Mouse (Mus musculus) Patski (cell line): Measurements from ENCODE around the gene Rapgefl1. TPM values are rescaled to one million over a fixed set of nuclear protein-coding genes. Genes with fewer than 3 reads are reported as not detected.

ENCODE experiments used
- ATAC-seq: fragments of 100-300 bp; one replicate; pipeline ENCODE4 v1.8.0; 2021
- CTCF ChIA-PET: fragments of 350-600 bp; sonication (Branson Sonifier 250); formaldehyde crosslinking; loops from one replicate; lab custom pipeline; 2022; ENCODE audit warnings: inconsistent platforms; lab: Charles Lee
- POLR2A ChIA-PET: fragments of 350-600 bp; sonication (Branson Sonifier 250); formaldehyde crosslinking; loops from one replicate; lab custom pipeline; 2022; ENCODE audit warnings: antibody characterized with exemption, inconsistent platforms; lab: Charles Lee
- DNase-seq: peaks from one replicate; pipeline ENCODE4 v3.0.0-alpha.2; 2011; ENCODE audit warnings: low read depth, low spot score
- H3K27me3 ChIP-seq: fragments of 371-371 bp; one replicate; pipeline ENCODE4 v1.5.1; 2021
- CTCF ChIP-seq: fragments of 100-300 bp; IDR thresholded peaks from one replicate; pipeline ENCODE4 v1.5.1; 2021
- in situ Hi-C: fragments of 300-500 bp; cut with MboI; formaldehyde crosslinking; loops from 3 replicates; pipeline ENCODE4 v1.11.1; 2018; ENCODE audit warnings: low pct_unique_long_range_greater_than_20kb, mixed read lengths
- polyA plus RNA-seq: library from polyadenylated mRNA; unstranded; gene quantifications from one replicate; pipeline ENCODE4 v1.2.3, GENCODE M21; 2021

Gene Rapgefl1
- polyA plus RNA-seq, result 2.8 TPM

DNA sequence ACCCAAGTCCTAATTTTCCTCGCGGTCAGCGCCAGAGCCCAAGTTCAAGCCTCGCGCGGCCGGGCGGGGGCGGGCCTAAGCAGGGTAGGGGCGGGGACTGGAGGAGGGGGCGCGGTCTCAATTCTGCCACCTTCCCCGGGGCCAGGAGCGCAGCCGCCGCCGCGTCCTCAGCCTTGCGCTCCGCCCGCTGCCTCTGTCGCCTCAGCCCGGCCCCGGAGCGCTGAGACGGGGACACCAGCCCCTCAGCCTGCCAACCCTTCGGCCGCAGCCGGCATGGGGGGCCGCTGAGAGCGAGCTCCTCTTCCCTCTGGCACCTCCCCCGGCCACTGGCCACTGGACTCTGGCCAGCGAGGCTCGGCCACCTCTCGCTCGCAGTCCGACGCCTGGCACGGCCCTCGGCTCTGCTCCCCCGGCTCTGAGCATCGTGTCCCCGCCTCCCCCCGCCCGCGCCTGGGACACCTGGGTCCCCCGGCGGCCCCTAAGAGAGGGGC is at the start of gene Rapgefl1:
TSS of gene Rapgefl1 (plus strand) at position 135 of the 491 bp plus-strand sequence.
- CTCF ChIA-PET, result no interaction called here
- no peak for TF ChIP-seq CTCF
- DNase-seq, result no peak
- POLR2A ChIA-PET, result interaction anchor here (0.6 to 1.1 kb wide), 5 partner anchors 10 to 48 kb away, joined by 3 to 4 read pairs (median 3); no protein-coding TSS in a partner anchor
- in situ Hi-C loops, result no loop called here
- H3K27me3 ChIP-seq, result no peaks in the 10 kb centered on the region
- peak; percentile 70 for ATAC-seq

DNA sequence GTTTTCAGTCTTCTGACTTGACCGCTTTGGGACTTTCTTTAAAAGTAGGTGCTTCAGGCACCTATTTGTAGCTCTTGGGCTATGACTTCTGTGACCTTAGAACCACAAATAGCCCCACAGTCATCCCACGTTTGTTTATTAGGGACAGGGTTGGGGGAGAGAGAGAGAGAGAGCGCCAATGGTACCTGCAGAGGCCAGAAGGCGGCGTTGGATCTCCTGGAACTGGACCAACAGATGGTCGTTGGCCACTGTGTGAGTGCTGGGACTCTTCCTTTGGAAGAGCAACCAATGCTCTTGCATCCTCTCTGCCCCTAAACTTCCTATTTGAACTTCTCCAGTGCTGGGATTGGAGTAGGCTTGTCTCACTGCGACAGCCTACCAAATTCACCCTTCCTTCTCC is 49.4 kb upstream of the Rapgefl1 start:
- ATAC-seq, result no peak
- in situ Hi-C loops, result loop anchor here (5.0 kb wide), 1 partner anchor 85 kb away; the partner anchor contains the start of gene Csf3
- DNase-seq, result no peak
- TF ChIP-seq CTCF, result no peak
- H3K27me3 ChIP-seq, result no peaks in the 10 kb centered on the region
- CTCF ChIA-PET, result interaction anchor here (0.6 to 5.3 kb wide), 30 partner anchors 10 to 121 kb away, joined by 3 to 74 read pairs (median 4); partner anchors contain the start of genes Csf3 and Nr1d1
- POLR2A ChIA-PET, result interaction anchor here (0.7 to 6.9 kb wide), 4 partner anchors 14 to 105 kb away, joined by 3 to 48 read pairs (median 7); partner anchors contain the start of genes Nr1d1 and Psmd3

GRCm38 (mm10) chr11:98787691-98788090 is 48.9 kb upstream of the Rapgefl1 start:
- ATAC-seq, result no peak
- no peaks in the 10 kb centered on the region for H3K27me3 ChIP-seq
- no peak for DNase-seq
- ChIA-PET POLR2A (interaction anchor here (0.7 to 6.9 kb wide), 5 partner anchors 14 to 82 kb away, joined by 3 to 48 read pairs (median 4); partner anchors contain the start of genes Nr1d1 and Rapgefl1), CTCF (interaction anchor here (0.8 to 5.3 kb wide), 25 partner anchors 9 to 121 kb away, joined by 3 to 74 read pairs (median 6); partner anchors contain the start of genes Csf3 and Nr1d1)
- TF ChIP-seq CTCF, result peak; percentile 67
- in situ Hi-C loops, result loop anchor here (5.0 kb wide), 1 partner anchor 85 kb away; the partner anchor contains the start of gene Csf3

- ATAC-seq, result no peak
- H3K27me3 ChIP-seq, result no peaks in the 10 kb centered on the region
- ChIA-PET POLR2A (interaction anchor here (0.8 to 6.9 kb wide), 3 partner anchors 15 to 49 kb away, joined by 3 to 48 read pairs (median 4); partner anchors contain the start of genes Nr1d1 and Rapgefl1), CTCF (interaction anchor here (0.8 to 5.3 kb wide), 12 partner anchors 13 to 118 kb away, joined by 3 to 74 read pairs (median 6); partner anchors contain the start of genes Csf3 and Nr1d1)
- TF ChIP-seq CTCF, result no peak
- no peak for DNase-seq
- in situ Hi-C loops, result loop anchor here (5.0 kb wide), 1 partner anchor 86 kb away; the partner anchor contains the start of gene Csf3
These were observed 48.4 kb upstream of the Rapgefl1 start for GRCm38 (mm10) chr11:98788139-98788538.

DNA sequence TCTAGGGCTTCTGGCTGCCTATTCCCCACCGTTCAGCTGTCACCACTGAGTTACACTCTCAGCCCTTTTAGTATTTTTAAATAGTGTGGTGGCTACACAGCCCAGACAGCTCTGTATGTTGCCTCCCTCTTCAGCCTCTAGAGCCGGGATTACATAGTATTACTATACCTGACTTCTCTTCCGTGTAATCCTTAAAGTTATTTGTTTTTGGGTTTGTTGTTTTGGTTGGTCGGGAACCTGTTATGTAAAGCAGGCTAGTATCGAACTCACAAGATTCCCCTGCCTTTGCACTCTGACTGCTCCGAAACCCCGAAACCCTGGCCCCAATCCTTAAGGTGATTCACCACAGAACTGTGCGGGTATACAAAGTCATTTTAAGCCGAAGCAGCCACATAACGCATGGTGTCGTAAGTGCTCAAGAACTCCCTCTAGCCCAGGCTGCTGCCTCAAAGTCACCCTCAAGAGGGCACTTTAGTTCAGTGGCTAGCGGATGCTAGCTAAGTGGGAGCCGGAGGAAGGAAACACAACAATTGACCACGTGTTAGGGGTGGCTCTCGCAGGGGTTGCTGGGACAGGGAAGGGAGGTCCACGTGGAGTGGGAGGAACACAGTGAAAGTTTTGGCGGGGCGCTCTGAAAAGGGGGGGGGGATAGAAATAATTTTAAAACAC is 47.9 kb upstream of the Rapgefl1 start:
- H3K27me3 ChIP-seq, result no peaks in the 10 kb centered on the region
- in situ Hi-C loops, result loop anchor here (5.0 kb wide), 1 partner anchor 86 kb away; the partner anchor contains the start of gene Csf3
- ChIA-PET POLR2A (interaction anchor here (0.7 to 6.9 kb wide), 5 partner anchors 15 to 151 kb away, joined by 3 to 48 read pairs (median 5); partner anchors contain the start of genes Nr1d1 and Rapgefl1), CTCF (interaction anchor here (0.8 to 5.3 kb wide), 13 partner anchors 14 to 117 kb away, joined by 3 to 74 read pairs (median 5); partner anchors contain the start of genes Csf3 and Nr1d1)
- TF ChIP-seq CTCF, result peak; percentile 92
- ATAC-seq (peak; percentile 59), DNase-seq (no peak)

DNA sequence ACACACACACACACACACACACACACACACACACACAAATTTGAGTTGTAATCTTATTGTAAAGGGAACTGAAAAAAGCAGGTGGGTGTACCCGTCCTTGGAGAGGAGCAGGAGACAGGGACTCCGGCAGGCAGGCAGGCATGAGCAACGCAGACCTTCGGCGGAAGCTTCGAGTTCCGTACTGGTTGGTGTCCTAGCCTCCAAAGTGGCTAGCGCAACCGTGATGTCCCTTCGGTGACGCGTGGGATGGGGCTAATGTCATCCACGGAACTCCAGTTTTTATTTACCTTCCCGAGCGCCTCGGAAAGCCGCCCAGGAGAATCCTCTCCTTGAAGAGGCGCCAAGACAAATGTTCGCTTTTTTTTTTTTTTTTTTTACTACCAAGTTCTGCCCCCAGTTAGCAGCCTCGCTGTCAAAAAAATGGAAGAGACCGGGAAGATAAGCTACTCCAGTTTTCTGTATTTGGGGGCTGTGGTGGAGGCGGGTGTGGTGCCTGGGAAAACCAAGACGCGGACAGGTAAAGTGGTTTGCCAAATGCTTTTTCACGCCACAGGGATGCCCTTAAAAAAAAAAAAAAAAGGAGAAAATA is 47.3 kb upstream of the Rapgefl1 start:
- no peak for ATAC-seq
- in situ Hi-C loops, result loop anchor here (5.0 kb wide), 1 partner anchor 87 kb away; the partner anchor contains the start of gene Csf3
- DNase-seq, result no peak
- TF ChIP-seq CTCF, result no peak
- ChIA-PET CTCF (interaction anchor here (0.8 to 5.3 kb wide), 10 partner anchors 14 to 89 kb away, joined by 3 to 74 read pairs (median 6); partner anchors contain the start of genes Csf3 and Nr1d1), POLR2A (interaction anchor here (0.6 to 6.9 kb wide), 7 partner anchors 15 to 151 kb away, joined by 3 to 48 read pairs (median 4); partner anchors contain the start of genes Casc3 and Nr1d1)
- no peaks in the 10 kb centered on the region for H3K27me3 ChIP-seq

GRCm38 (mm10) chr11:98789824-98790223 is 46.8 kb upstream of the Rapgefl1 start:
- TF ChIP-seq CTCF, result no peak
- DNase-seq (no peak), ATAC-seq (no peak)
- H3K27me3 ChIP-seq, result no peaks in the 10 kb centered on the region
- in situ Hi-C loops, result loop anchor here (5.0 kb wide), 1 partner anchor 88 kb away; the partner anchor contains the start of gene Csf3
- ChIA-PET CTCF (interaction anchor here (0.8 to 5.3 kb wide), 4 partner anchors 15 to 48 kb away, joined by 3 to 74 read pairs (median 4); partner anchors contain the start of gene Nr1d1), POLR2A (interaction anchor here (0.6 to 6.9 kb wide), 5 partner anchors 15 to 80 kb away, joined by 3 to 48 read pairs (median 4); partner anchors contain the start of genes Casc3 and Nr1d1)

DNA sequence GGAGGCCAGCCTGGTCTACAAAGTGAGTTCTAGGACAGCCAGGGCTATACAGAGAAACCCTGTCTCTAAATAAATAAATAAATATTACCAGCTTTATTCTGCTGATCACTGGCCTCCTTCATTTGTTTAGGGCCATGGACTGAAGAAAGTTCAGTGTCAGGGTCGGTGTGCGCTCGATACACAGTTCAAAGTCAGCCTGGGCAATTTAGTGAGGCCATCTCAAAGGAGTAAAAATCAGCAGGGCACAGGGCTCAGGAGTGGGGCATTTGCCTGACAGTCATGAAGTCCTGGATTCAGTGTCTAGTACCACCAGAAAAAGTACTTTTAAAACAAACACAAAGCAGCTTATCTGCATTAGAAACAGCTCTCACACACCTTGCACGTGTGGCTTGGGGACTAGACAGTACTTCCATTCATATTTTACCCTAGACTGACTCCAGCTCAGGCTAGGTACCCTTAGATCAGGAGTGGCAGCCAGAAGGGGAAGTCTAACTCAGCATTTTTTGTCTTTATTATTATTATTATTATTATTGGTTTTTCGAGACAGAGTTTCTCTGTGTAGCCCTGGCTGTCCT is 45.9 kb upstream of the Rapgefl1 start:
- POLR2A ChIA-PET, result interaction anchor here (0.6 to 0.9 kb wide), 2 partner anchors 52 to 441 kb away, joined by 3 to 9 read pairs; no protein-coding TSS in a partner anchor
- TF ChIP-seq CTCF, result no peak
- no peak for ATAC-seq
- CTCF ChIA-PET, result interaction anchor here (1.4 to 2.3 kb wide), 2 partner anchors 18 to 22 kb away, joined by 3 to 5 read pairs; no protein-coding TSS in a partner anchor
- H3K27me3 ChIP-seq, result no peaks in the 10 kb centered on the region
- no peak for DNase-seq
- in situ Hi-C loops, result no loop called here

DNA sequence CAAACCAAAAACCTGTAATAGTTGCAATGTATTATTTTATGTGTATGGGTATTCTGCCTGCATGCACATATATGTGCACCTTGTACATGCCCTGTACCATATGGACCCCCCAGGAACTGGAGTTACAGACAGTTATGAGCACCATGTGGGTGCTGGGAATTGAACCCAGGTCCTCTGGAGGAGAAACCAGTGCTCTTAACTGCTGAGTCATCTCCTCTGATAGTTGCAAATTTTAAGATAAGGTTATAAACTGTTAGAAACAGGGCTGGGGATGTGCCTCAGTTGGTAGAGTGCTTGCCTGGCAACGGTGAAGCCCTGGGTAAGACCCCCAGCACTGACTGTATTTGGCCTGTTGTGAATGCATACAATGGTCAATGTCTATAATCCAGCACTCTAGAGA is 45.1 kb upstream of the Rapgefl1 start:
- ATAC-seq, result no peak
- ChIA-PET CTCF (interaction anchor here (1.6 to 2.3 kb wide), 2 partner anchors 17 to 91 kb away, joined by 3 to 5 read pairs; no protein-coding TSS in a partner anchor), POLR2A (no interaction called here)
- H3K27me3 ChIP-seq, result no peaks in the 10 kb centered on the region
- DNase-seq, result no peak
- no peak for TF ChIP-seq CTCF
- in situ Hi-C loops, result no loop called here
